Mouse (Mus musculus): Measurements from ENCODE around the gene Lao1.

GRCm38 (mm10) chr4:119015557-119015956, 54.2 kb downstream of the Lao1 start:
- TF ChIP-seq CTCF (IDR thresholded peaks at IDR 0.05; ENCODE audit: borderline replicate concordance, insufficient read depth, low read depth, low read length) (no peak), POLR2A (IDR thresholded peaks at IDR 0.05; ENCODE audit: borderline replicate concordance, insufficient read depth, low read length) (no peak)
